Mouse (Mus musculus): ENCODE measurements around the gene Krtap10-4.

DNA sequence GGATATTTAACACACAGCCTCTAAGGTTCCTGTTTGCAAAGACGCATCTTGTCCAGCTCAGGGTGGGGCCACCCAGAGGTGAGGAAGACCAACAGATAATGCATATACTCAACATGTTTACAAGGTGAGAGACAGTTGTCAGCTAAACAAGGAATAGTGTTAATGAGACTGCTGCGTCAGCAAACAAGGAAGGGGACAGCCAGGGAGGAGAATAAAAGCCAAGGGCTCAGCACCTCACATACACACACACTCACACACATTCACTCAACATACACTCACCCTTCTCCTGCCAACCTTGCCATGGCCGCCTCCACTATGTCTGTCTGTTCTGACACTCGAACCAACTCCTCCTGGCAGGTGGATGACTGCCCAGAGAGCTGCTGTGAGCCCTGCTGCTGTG, 12.5 kb downstream of the Krtap10-4 start, which contains the start of gene Gm2696:
- TF ChIP-seq CTCF (IDR thresholded peaks at IDR 0.05; ENCODE audit: insufficient read depth, low read length): no peak
- no peak for TF ChIP-seq POLR2A (IDR thresholded peaks at IDR 0.05; ENCODE audit: borderline replicate concordance, extremely low read depth, low read depth, low read length)
